Mouse (Mus musculus) cortical plate, adult 2 months (tissue): Measurements from ENCODE around the gene Aldh2.

Source experiments
- CTCF ChIP-seq: fragments of 200-500 bp; IDR thresholded peaks from 2 replicates; pipeline ENCODE4 v1.5.1; 2011; ENCODE audit warnings: mild to moderate bottlenecking, control low read depth, low read length; ENCODE audit not compliant: insufficient read depth; ENCODE audit errors: extremely low read depth
- POLR2A ChIP-seq: fragments of 200-500 bp; IDR thresholded peaks from 2 replicates; pipeline ENCODE4 v1.6.1; 2011; ENCODE audit warnings: mild to moderate bottlenecking, low read length, control low read depth; ENCODE audit not compliant: insufficient read depth; ENCODE audit errors: extremely low read depth

DNA sequence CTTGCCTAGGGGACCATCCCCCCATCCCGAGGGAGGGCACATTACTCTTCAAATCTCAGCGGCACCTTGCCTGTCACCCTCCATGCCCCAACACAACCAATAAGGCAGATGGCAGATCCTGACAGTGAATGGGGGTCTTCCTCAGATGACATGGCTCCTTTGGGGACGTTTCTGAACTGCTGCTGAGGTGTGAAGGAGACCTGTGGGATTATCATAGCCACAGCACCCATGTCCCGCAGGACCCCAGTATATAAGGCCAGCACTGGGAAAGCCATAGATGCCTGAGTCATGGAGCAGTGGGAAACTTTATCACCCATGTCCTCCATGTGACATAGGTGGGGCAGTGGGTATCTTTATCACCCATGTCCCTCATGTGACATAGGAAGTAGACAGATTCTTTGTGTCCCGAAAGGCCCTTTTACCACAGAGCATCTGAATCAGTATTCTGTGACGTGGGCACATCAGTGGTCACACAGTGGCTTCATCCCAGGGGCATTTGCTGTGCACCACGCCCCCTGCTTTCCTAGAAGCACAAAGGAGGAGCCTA lies 4.4 kb upstream of the Aldh2 start:
- TF ChIP-seq CTCF (no peak), POLR2A (no peak)
